Mouse (Mus musculus) adipocyte (in vitro differentiated cells): Measurements from ENCODE around the gene Tmem50b.
A peak's percentile ranks its signal among the peaks of the same experiment; 100 is the strongest.
"Not testable (repeated sequence)": the region's sequence is repeated elsewhere in the genome, so short reads cannot be mapped to it uniquely, and the experiment has no call there.

Experiments
- DNase-seq: peaks from one replicate; pipeline ENCODE4 v3.0.0-alpha.2; 2016; ENCODE audit warnings: low spot score

Tmem50b gene

DNA sequence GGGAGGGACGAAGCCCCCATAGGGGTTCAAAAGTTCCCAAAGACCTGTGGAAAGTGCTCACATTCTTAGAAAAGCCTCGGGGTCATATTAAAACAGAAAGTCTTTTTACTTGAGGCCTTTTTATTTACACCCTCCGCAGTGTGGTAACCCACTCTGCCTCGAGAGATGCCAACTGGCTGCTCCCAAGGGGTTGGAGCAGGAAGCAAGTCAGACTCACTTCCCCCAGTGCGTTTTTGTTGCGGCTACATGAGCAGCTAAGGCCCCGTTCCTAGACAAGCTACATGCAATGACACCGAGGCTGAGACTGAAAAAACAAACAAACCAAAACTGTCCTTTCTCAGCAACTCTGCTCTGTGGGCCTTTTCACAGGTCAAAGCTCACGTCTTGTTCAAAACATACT is 59.1 kb downstream of the Tmem50b start:
- no peak for DNase-seq

DNA sequence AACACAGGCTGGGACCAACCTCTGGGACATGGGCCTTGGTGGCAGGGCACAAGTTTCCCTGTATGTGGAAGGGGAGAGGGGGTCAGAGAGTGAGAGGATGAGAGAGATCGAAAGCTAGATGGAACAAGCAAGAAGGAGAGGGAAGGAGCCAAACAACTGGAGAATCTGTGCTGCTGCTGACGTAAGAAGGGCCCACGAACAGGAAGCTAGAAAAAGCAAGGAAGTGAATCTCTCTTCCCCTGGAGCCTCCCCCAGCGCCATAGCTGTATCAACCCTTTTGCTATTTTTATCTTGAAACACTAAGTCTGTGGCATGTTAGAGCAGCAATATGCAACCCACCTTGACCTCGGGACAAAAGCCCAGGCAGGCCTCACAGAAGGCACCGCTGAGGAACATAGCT is 59.5 kb downstream of the Tmem50b start:
- no peak for DNase-seq

DNA sequence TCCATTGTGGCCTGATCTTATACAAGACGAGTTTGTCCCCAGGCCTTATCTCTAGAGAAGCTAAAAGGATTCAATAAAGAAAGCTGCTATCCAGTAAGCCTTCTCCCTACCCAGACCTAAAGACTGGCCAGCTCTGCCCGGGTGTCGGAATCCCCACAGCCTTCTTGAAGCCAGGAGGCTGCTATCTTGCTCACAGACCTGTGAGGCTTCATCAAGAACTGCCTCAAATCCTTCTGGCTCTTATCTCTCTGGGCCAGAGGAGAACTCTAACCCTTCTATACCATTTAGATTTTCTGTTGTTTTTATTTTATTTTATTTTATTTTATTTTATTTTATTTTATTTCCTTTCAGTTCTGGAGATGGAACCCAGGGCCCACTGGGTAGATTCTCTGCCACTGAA is 60.5 kb downstream of the Tmem50b start:
- DNase-seq: no peak

DNA sequence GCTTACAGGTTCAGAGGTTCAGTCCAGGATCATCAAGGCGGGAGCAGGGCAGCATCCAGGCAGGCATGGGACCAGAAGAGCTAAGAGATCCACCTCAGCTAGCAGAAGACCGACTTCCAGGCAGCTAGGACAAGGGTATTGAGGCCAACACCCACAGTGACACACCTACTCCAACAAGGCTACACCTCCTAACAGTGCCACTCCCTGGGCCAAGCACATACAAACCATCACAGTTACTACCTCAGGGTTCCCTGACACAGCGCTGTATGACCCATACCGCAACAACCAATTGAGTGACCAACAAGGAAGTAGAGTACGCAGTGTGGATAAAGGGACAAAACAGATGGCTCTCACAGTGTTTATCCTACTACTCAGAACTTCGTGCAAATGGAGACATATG is 61.2 kb downstream of the Tmem50b start:
- no peak for DNase-seq

DNA sequence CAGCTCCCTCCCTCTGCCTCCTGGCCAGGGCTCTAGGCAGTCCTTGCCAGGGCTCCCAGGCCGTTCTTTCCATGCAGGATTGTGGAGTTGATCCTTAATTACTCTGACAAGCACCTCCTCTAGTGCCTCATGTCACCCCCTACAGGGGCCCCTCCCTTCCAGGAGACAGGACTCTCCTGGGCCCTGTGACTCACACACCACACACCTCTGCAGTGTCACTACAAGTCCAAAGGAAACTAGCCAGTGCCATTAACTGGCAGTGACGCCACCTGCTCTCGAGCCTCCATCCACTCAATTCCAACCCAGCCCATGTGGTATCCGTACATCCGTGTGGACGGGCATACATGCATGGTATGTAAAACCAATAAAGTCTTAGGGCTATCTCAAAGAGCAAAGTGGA is 62.7 kb downstream of the Tmem50b start:
- no peak for DNase-seq

DNA sequence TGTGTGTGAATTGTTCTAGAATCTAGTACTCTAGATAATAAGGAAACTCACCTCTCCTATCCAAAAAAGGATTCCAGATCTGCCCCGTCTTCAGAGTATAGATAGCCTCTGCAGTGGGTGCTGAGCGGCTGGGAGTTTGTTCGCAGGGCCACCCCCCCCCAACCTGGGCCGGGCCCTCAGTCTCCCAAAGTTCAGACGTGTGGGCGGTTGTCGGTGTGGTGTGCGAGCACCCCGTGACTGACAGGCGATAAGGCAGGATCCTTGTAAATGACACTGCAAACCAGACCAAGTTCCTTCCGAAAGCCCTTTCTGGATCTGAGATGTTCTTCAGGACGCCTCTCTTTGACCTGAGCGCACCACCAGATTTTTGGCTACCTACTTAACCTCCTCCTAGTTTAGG is 63.1 kb downstream of the Tmem50b start:
- DNase-seq: peak; percentile 96

DNA sequence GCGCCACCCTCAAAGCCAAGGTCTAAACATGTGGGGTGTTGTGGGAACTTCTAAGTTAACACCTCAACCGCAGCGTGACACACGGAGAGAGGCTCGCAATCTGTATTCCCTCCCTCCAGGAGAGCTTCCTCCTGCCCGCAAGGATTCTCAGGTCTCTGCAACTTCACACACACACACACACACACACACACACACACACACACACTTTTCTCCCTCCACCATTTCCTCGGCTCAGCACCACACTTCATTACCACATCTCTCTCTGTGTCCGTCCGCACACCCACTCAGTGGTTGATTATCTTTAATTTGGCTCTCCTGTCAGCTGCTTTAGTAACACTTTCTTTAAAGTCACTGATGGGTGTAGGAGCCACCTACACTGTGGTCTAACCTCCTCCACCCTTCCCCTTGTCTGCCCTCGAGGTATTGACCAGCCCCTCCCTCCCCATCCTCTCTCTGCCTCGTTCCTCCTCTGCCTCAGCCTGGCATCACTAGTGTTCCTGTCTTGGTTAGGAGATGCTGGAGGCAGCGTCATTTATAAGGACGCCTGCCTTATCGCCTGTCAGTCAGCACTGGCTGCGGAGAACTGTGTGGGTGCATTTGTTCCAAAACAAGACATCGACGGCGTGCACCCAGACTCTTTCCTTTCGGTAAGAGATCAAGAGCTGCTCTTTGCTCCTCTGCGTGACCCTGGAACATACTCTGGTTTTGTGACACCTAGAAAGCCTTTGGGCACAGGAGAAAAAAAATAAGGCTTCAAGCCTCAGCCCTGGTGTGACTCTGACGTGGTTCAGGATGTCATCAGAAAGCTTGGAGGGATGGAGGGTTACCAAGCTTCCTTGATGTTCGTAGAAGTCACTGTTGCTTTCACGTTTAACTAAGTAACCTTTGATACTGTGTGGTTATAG is 64.3 kb downstream of the Tmem50b start:
- DNase-seq: no peak

DNA sequence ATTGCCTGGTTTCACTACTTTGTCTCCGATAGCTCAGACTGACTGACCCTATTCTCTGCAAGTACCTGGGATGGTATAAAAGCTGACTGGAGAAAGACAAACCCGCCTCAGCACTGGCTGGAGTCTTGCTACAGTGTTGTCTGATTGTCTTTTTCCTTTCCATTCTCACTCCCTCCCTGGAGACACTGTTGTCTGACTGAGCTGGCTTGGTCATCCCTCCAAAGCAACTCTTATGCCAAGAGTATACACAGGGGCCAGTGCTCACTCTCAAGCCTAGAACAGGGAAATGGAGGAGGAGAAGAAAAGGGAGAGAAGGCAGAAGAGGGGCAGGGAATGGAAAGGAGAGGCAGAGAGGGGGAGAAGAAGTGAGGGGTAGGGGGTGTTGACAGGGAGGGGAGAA is 65.2 kb downstream of the Tmem50b start:
- peak; percentile 49 for DNase-seq

DNA sequence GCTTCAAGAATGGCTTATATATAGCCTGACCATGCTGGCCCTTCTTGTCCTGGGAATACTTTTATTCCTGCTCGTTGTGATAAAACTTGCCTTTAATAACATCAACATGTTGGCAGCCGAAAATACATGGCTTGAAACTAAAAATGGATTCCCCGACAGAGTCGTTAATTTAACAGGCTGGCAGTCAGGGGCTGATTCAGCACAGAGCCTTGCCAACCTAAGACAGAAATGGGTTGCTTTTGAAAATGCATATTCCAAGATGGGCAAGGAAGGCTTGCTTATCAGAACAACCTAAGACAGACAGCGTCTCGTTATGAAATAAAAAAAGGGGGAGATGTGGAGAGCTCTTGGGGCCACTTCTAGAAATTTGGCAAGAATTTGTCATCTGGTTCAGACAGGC is 65.7 kb downstream of the Tmem50b start:
- DNase-seq: no peak

DNA sequence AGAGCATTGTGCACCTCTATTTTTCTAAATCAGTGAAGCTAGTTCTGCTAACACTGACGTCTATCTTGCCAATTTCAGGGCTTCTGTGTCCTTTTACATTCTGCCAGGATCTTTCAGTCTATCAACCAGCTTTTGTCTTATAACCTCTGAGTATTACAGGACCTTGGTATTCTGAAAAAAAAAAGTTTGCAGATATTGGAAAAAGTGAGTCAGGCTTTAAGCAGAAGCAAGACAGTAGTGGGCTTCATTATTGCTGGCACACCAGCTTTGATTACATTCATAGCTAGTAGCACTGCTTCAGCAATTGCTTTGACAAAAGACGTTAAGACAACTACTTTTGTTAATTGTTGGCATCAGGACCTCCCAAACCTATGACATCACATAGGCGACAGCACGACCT is 66.8 kb downstream of the Tmem50b start:
- DNase-seq: not testable (repeated sequence)

DNA sequence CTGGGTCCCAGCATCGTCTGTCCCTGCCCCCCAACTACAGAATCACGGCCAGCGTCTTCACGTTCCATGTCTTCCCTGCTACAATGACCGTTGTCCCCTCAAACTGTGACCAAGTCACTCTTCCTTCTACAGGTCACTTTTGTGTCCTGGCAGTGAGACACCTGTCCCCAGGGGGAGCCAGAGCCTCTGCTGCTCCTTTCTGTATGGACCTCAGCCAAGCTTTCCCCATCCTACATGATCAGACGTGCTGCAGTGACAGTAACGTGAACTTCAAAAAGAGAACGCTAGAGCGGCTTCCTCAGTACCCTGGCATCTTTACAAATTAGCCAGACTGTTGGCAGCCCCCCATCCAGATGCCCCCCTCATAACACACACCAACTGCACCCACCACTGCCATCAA is 69.0 kb downstream of the Tmem50b start:
- DNase-seq: no peak

DNA sequence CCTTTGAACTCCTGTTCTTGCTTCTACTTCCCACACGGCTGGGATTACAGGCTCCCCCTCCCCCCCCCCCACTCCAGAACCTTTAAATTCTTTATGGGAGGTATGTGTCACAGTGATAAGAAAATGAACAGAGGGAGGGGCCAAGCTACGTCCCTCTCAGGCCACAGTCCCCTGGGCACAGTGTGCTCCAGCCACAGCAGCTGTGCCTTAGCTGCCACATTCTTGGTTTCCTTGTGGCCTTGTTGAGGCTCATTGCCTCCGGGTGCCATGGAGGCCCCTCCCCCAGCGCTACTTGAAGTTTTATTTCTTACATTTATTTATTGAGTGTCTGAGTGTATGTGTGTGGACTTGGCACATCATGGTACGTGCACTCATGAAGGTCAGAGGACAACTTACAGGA is 70.1 kb downstream of the Tmem50b start:
- DNase-seq: no peak

DNA sequence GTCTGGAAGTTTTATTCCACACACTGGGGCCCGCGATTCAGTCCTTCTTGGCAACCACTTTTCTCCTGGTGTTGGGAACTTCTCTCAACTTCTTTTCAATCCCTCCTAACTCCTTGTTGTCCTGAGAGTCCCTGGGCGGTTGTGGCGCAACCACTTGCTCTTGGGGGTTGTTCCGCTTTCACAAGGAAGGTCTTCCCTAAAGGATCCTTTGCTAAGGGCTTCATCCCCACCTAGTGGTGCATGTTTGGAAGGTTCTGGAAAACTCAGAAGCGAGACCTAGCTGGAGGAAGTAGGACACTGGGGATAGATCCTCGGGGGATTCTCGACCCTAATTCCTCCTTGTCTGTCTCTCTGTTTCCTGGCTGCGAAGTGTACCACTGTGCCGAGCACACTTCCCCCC is 70.5 kb downstream of the Tmem50b start:
- DNase-seq: no peak

DNA sequence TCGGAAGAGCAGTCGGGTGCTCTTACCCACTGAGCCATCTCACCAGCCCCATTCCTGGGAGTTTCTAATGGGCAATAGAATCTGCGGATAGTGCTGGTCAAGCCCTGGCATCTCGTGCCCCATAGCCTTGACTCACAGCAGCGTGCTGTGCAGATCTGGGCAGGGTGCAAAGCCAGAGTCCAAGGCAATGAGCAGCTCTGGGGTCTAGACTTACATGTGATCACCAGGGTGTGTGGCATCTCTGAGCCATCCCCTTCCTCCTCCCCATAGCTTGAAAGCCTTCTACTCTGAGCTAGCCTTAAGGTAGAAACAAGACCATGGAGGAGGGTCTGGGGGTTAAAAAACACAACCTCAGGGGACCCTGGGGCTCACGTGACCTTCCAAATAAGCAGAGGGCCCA is 71.3 kb downstream of the Tmem50b start:
- DNase-seq: no peak
